Mouse (Mus musculus) thymus, adult 2 months (tissue): Measurements from ENCODE around the gene Prkd1.

Experiments used
- CTCF ChIP-seq: fragments of 200-500 bp; IDR thresholded peaks from 2 replicates; pipeline ENCODE4 v1.5.1; 2012; ENCODE audit warnings: mild to moderate bottlenecking, control low read depth, low read length, moderate library complexity, borderline replicate concordance; ENCODE audit not compliant: control insufficient read depth, poor library complexity, insufficient read depth; ENCODE audit errors: extremely low read depth
- POLR2A ChIP-seq: fragments of 200-500 bp; IDR thresholded peaks from 2 replicates; pipeline ENCODE4 v1.6.1; 2012; ENCODE audit warnings: mild to moderate bottlenecking, low read length, control low read depth, moderate library complexity; ENCODE audit not compliant: control insufficient read depth, poor library complexity, insufficient read depth; ENCODE audit errors: extremely low read depth

- TF ChIP-seq POLR2A (no peak), CTCF (no peak)
Observed at GRCm38 (mm10) chr12:50451761-50452160, 197.1 kb downstream of the Prkd1 start.
